Mouse (Mus musculus) lung, embryonic 15.5 days (tissue): Measurements from ENCODE around the gene Enox1. TPM values are rescaled to one million over a fixed set of nuclear protein-coding genes. Genes with fewer than 3 reads are reported as not detected.
A peak's percentile ranks its signal among the peaks of the same experiment; 100 is the strongest.

ENCODE experiments used
- ATAC-seq: fragments of 200-750 bp; cut with Nextera tagmentation; 2 replicates; pipeline ENCODE4 v1.8.0; 2017; ENCODE audit warnings: moderate number of reproducible peaks, borderline replicate concordance; ENCODE audit not compliant: low FRiP score, low TSS enrichment; ENCODE audit errors: extremely low read depth
- H3K27ac ChIP-seq: fragments of 300-500 bp; sonication (generic); 2 replicates; pipeline ENCODE4 v1.5.1; 2015; ENCODE audit warnings: moderate library complexity, mild to moderate bottlenecking, inconsistent platforms
- H3K27me3 ChIP-seq: fragments of 300-500 bp; sonication (generic); 2 replicates; pipeline ENCODE4 v1.6.1; 2015; ENCODE audit warnings: inconsistent platforms
- H3K36me3 ChIP-seq: fragments of 300-500 bp; sonication (generic); 2 replicates; pipeline ENCODE4 v1.6.1; 2015; ENCODE audit warnings: inconsistent platforms
- H3K4me1 ChIP-seq: fragments of 300-500 bp; sonication (generic); 2 replicates; pipeline ENCODE4 v1.6.1; 2015; ENCODE audit warnings: inconsistent platforms
- H3K4me2 ChIP-seq: fragments of 300-500 bp; sonication (generic); 2 replicates; pipeline ENCODE4 v1.6.1; 2015; ENCODE audit warnings: inconsistent platforms, mild to moderate bottlenecking, moderate library complexity
- H3K4me3 ChIP-seq: fragments of 300-500 bp; sonication (generic); 2 replicates; pipeline ENCODE4 v1.5.1; 2015; ENCODE audit warnings: mild to moderate bottlenecking, inconsistent platforms
- H3K9ac ChIP-seq: fragments of 300-500 bp; sonication (generic); 2 replicates; pipeline ENCODE4 v1.6.1; 2015; ENCODE audit warnings: inconsistent platforms
- H3K9me3 ChIP-seq: fragments of 300-500 bp; sonication (generic); 2 replicates; pipeline ENCODE4 v1.6.1; 2016; ENCODE audit warnings: inconsistent platforms
- WGBS: fragments of 180-500 bp; shearing (Covaris S2); methylation state at CpG from one replicate; pipeline ENCODE4 v1.1.7; 2015; 5-methylcytosine and 5-hydroxymethylcytosine counted together
- polyA plus RNA-seq: library from polyadenylated mRNA; unstranded; fragments of >200 nt; fragmentation: Nextera tagmentation; extraction: Ambion mirVana; gene quantifications from 2 replicates; pipeline ENCODE4 v1.2.1, GENCODE M21; 2015

The Enox1 gene
- polyA plus RNA-seq, 1 experiment from 2014 or later = 3.3 TPM

DNA sequence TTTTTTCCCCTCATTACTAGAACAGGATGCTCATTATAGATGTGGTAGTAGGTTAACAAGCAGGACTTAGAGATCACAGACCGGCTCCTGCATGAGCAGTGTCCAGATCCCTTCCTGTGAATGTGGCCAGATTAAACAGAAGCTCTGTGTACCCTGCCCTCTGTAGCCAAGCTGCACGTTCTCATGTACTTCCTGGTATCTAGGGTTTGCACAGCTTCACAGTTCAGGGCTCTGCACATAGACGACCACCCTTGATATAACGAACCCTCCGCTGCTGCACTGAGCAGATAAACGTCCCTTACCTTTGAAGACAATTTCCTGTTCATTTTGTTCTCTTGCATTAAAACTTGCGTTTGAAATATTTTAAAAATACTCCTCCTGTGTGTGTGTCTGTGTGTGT, 505.7 kb downstream of the Enox1 start:
- no peak overlapping the region for H3K9ac ChIP-seq
- no peaks in the 10 kb centered on the region for H3K27me3 ChIP-seq
- H3K9me3 ChIP-seq = no peaks in the 10 kb centered on the region
- no peaks in the 10 kb centered on the region for H3K36me3 ChIP-seq
- ATAC-seq = no peak
- WGBS = 37% methylated on average over 7 of the region's 7 CpGs
- H3K27ac ChIP-seq = no peak overlapping the region
- H3K4me3 ChIP-seq = no peak overlapping the region
- H3K4me1 ChIP-seq = no peaks in the 10 kb centered on the region
- no peak overlapping the region for H3K4me2 ChIP-seq

DNA sequence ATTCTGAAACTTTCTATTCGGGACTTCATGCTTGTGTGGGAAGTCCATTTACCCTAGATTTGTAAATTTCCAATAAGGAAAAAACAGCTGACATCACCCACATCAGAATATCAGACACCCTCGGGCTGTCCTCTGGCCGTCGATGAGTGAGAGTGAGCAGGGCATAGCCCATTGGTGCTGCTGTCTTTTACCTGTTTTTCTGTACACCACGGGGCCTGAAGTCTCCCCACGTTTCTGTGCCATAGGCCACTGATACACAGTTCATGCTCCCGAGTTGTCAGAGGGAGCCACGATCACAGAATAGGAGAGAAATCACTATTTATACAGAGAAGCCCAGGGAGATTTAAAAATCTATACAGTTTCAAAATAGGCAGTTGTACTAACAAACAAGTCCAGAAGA, 506.4 kb downstream of the Enox1 start:
- Histone ChIP-seq H3K4me1 (no peaks in the 10 kb centered on the region), H3K9me3 (no peaks in the 10 kb centered on the region), H3K27ac (no peak overlapping the region), H3K4me3 (no peak overlapping the region), H3K27me3 (no peaks in the 10 kb centered on the region), H3K36me3 (no peaks in the 10 kb centered on the region), H3K9ac (no peak overlapping the region), H3K4me2 (no peak overlapping the region)
- 52% methylated on average over 8 of the region's 8 CpGs for WGBS
- ATAC-seq = no peak

DNA sequence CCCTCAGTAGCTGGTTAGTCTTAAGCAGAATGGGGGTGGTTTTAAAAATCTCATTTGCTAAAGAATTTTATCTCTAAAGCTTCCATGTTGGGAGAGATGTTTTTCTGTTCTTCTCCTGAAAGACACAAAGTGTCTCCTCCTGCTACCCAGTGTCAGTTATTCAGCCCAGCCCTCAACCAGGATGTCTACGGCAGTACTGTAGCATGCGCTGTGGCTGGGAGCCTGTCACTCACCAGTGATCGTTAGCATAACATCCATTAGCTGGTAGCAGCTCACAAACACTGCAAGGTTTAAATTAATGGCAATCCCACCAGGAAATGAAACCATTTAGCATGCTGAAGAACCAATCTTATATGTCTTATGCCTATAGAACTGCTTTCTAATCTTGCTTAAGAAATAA, 511.5 kb downstream of the Enox1 start:
- no peak for ATAC-seq
- peaks cover 3% of the 10 kb centered on the region; the same call in 1 of the 2 replicates for H3K4me1 ChIP-seq
- 59% methylated on average over 3 of the region's 3 CpGs for WGBS
- H3K9me3 ChIP-seq = no peaks in the 10 kb centered on the region
- H3K36me3 ChIP-seq = no peaks in the 10 kb centered on the region
- H3K9ac ChIP-seq = no peak overlapping the region
- no peaks in the 10 kb centered on the region for H3K27me3 ChIP-seq
- no peak overlapping the region for H3K4me2 ChIP-seq
- no peak overlapping the region for H3K4me3 ChIP-seq
- H3K27ac ChIP-seq = no peak overlapping the region

DNA sequence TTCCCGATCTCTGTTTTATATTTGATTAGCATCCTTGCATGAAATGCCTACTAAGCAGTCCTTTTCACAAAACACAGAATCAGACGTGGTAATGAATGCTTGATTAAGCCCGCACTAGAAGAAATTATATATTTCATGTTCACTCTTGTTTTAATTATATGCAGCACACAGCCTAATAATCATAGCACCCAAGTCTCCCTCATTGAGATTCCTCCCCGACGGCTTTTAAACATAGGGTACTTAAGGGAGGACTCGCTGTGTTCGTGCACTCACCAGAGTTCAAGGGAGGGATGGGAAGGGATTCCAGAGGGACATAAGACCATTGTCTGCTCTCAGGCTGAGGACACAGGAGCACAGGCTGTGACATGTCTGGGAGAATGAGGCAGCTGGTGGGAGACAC, 512.9 kb downstream of the Enox1 start:
- Histone ChIP-seq H3K27ac (no peak overlapping the region), H3K4me1 (peaks cover 7% of the 10 kb centered on the region; the same call in 1 of the 2 replicates), H3K9ac (no peak overlapping the region), H3K4me3 (no peak overlapping the region), H3K27me3 (no peaks in the 10 kb centered on the region), H3K4me2 (no peak overlapping the region), H3K9me3 (no peaks in the 10 kb centered on the region), H3K36me3 (no peaks in the 10 kb centered on the region)
- ATAC-seq = no peak
- 87% methylated on average over 7 of the region's 7 CpGs for WGBS

DNA sequence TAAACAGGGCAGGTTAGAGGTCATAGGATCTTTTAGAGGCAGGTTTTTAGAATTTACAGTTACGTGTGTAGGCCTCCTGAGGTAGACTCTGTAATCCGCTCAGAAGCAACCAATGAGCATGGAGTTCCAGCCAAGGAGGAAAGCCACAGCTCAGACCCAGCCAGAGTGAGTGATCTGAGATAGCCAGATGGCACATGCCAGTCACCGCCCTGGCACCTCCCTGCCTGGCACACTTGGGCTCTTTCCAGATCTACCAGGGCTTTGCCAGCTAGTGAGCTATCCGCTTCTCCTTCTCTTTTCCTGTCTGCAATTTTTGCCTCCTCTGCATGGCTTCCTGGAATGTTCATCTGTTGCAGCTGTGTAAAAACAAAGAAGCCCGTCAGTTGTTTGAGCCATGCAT, 514.4 kb downstream of the Enox1 start:
- Histone ChIP-seq H3K27ac (no peak overlapping the region), H3K9ac (no peak overlapping the region), H3K36me3 (no peaks in the 10 kb centered on the region), H3K9me3 (no peaks in the 10 kb centered on the region), H3K4me2 (no peak overlapping the region), H3K4me3 (no peak overlapping the region), H3K27me3 (no peaks in the 10 kb centered on the region), H3K4me1 (peaks cover 7% of the 10 kb centered on the region; the same call in 1 of the 2 replicates)
- WGBS = 68% methylated on average over 5 of the region's 5 CpGs
- no peak for ATAC-seq

DNA sequence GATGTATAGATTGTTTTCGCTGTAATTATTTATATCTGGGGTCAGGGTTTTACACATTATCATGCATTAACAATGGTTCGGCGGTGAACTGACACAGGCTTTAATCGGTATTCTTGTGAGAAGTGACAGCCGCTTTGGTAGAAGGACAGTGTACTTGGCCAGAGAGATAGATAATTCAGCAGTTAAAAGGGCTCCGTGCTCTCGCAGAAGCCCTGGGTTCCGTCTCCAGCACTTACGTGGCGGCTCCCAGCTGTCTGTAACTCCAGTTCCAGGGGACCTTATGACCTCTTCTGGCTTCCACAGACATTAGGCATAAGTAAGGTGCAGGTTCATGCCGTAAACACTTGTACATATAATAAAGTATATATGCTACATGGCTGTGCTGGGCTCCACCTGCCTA, 515.4 kb downstream of the Enox1 start:
- H3K36me3 ChIP-seq = no peaks in the 10 kb centered on the region
- H3K9ac ChIP-seq = no peak overlapping the region
- H3K4me2 ChIP-seq = no peak overlapping the region
- H3K4me1 ChIP-seq = peaks cover 7% of the 10 kb centered on the region; the same call in 1 of the 2 replicates
- 53% methylated on average over 11 of the region's 11 CpGs for WGBS
- no peaks in the 10 kb centered on the region for H3K9me3 ChIP-seq
- H3K27me3 ChIP-seq = no peaks in the 10 kb centered on the region
- H3K27ac ChIP-seq = no peak overlapping the region
- no peak for ATAC-seq
- no peak overlapping the region for H3K4me3 ChIP-seq

DNA sequence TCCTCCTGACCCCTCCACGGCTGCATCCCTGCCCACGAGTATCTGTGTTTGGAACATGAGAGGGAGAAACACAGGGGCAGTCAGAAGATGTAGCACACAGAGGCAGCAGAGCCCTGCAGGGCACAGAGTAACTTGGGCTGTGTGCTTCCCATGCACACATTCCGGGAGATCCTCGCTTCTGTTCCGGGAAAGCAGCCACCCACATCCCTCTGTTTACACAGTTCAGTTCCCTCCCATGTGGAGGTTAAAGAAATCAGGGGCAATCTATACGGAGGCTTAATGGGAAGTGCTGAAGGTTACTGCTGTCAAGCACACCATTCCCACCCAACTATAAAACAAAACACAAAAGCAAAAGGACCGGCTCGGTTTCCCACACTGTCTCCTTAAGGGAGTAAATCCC, 516.6 kb downstream of the Enox1 start:
- Histone ChIP-seq H3K27me3 (no peaks in the 10 kb centered on the region), H3K27ac (no peak overlapping the region), H3K4me3 (no peak overlapping the region), H3K4me1 (peaks cover 7% of the 10 kb centered on the region; the same call in 1 of the 2 replicates), H3K9ac (no peak overlapping the region), H3K4me2 (no peak overlapping the region), H3K36me3 (no peaks in the 10 kb centered on the region), H3K9me3 (no peaks in the 10 kb centered on the region)
- peak; percentile 49; the same call in 1 of the 2 replicates for ATAC-seq
- WGBS = 11% methylated on average over 8 of the region's 8 CpGs

DNA sequence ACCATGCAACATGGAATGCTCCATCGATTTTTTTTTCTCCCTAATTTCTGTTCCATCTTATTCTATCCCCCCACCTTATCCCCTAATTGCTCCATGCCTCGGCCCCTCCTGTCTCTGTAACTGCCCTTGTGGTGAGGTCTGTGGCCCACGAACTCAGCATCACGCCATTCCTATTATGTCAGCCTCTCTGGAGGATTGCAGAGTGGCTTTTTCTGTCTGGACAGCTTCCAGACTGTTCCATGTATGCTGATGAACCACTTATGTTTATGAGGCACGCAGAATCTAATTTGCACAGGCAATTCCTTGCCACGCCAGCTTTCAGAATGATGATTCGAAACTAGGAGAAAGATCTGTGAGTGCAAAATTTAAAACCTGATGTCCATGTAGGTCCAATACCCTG, 521.4 kb downstream of the Enox1 start:
- Histone ChIP-seq H3K27me3 (no peaks in the 10 kb centered on the region), H3K9me3 (no peaks in the 10 kb centered on the region), H3K9ac (no peak overlapping the region), H3K36me3 (no peaks in the 10 kb centered on the region), H3K4me3 (no peak overlapping the region), H3K4me1 (peaks cover 6% of the 10 kb centered on the region; the same call in 1 of the 2 replicates), H3K4me2 (no peak overlapping the region), H3K27ac (no peak overlapping the region)
- no peak for ATAC-seq
- 74% methylated on average over 7 of the region's 7 CpGs for WGBS

DNA sequence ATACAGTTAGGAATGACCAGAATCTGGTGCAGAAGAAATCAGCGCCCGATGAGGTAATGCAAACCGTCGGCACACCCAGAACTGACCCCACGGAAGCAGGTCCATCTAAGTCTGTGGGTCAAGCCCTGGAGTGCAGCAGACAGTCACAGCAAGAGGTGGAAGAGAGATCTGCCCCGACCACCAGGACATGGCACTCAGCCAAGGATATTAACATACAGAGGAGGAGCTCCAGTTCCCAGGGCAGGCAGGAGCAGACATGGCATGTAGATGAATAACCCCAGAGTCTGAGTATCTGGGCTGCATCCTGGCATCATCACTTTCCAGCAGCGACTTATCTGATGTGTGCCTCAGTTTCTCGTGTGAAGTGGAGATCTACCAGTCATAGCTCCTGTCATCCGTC, 523.3 kb downstream of the Enox1 start:
- no peaks in the 10 kb centered on the region for H3K27me3 ChIP-seq
- ATAC-seq = no peak
- no peak overlapping the region for H3K9ac ChIP-seq
- no peaks in the 10 kb centered on the region for H3K36me3 ChIP-seq
- 60% methylated on average over 9 of the region's 9 CpGs for WGBS
- no peak overlapping the region for H3K4me2 ChIP-seq
- no peak overlapping the region for H3K27ac ChIP-seq
- no peaks in the 10 kb centered on the region for H3K4me1 ChIP-seq
- no peaks in the 10 kb centered on the region for H3K9me3 ChIP-seq
- no peak overlapping the region for H3K4me3 ChIP-seq

DNA sequence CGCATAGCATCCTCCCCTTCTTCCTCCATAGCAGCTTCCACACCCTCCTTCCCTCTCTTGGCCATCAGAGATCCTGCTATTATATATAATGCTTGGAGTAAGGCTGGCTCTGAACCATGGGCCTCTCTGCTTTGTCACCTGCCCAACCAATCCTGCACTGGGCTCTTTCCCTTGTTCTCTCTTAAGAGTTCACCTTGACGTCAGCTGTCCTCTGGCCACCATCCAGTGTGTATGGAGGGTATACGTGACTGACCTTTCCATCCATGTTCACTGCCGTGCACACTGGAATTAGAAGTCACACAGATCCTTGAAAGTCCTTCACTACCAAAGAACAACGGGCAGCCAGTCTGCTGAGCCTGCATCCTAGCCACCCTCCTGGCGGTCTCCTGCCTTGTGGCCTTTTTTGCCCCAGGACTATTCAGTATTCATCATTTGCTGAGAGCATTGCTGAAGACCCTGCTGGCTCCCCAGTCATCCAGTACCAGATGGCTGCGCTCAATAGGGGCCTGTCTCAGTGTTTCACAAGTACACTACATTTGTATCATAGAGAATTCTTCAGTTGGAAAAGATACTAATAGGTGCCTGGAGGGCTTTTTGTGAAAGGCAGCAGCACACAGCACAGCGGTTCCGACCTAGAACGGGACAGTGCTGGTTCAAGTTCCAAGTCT, 526.5 kb downstream of the Enox1 start:
- Histone ChIP-seq H3K27me3 (no peaks in the 10 kb centered on the region), H3K36me3 (no peaks in the 10 kb centered on the region), H3K4me1 (no peaks in the 10 kb centered on the region), H3K27ac (no peak overlapping the region), H3K9me3 (no peaks in the 10 kb centered on the region), H3K4me3 (no peak overlapping the region), H3K4me2 (no peak overlapping the region), H3K9ac (no peak overlapping the region)
- no peak for ATAC-seq
- WGBS = 91% methylated on average over 10 of the region's 10 CpGs

DNA sequence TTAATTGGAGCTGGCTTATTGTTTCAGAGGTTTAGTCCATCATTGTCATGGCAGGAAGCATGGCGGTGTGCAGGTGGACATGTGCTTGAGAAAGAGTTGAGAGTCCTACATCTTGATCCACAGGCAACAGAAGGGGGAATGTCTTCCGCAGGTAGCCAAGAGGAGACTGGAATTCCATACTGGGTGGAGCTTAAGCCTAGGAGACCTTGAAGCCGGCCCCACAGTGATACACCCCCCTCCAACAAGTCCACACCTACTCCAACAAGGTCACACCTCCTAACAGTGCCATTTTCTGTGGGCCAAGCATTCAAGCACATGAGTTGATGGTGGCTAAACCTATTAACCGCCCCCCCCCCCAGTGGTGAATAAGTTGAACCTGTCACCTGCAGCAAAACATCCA, 533.3 kb downstream of the Enox1 start:
- no peak overlapping the region for H3K27ac ChIP-seq
- H3K9ac ChIP-seq = no peak overlapping the region
- no peaks in the 10 kb centered on the region for H3K36me3 ChIP-seq
- no peaks in the 10 kb centered on the region for H3K9me3 ChIP-seq
- H3K4me2 ChIP-seq = no peak overlapping the region
- 85% methylated on average over 4 of the region's 4 CpGs for WGBS
- H3K4me1 ChIP-seq = no peaks in the 10 kb centered on the region
- no peaks in the 10 kb centered on the region for H3K27me3 ChIP-seq
- H3K4me3 ChIP-seq = no peak overlapping the region
- ATAC-seq = no peak

DNA sequence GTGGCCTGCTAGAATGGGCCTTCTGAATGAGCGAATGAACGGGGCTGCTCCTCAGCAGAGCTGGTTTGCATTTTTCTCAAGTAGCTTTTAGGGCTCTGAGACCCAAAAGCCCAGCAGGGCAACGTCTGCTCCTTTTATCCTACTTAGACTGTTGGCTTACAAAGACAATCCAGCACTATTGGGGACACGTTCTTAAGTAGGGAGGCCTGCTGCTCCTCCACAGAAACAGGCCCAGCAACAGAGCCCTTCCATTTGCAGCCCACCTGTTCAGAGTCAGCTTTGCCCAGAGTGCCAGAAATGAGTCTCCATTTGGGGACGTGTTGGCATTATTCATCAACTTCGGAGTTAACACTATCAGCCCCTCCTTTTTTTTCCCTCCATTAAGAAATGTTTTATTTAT, 548.4 kb downstream of the Enox1 start:
- Histone ChIP-seq H3K4me1 (no peaks in the 10 kb centered on the region), H3K4me2 (no peak overlapping the region), H3K36me3 (no peaks in the 10 kb centered on the region), H3K27ac (no peak overlapping the region), H3K27me3 (no peaks in the 10 kb centered on the region), H3K4me3 (no peak overlapping the region), H3K9ac (no peak overlapping the region), H3K9me3 (no peaks in the 10 kb centered on the region)
- ATAC-seq = no peak
- 69% methylated on average over 6 of the region's 6 CpGs for WGBS
